Mouse (Mus musculus): Measurements from ENCODE around the gene Pebp1. TPM values are rescaled to one million over a fixed set of nuclear protein-coding genes. Genes with fewer than 3 reads are reported as not detected.

Gene Pebp1
- polyA plus RNA-seq, 1 experiment: 896 TPM

- DNase-seq (ENCODE audit: low read depth): peak; percentile 14
- TF ChIP-seq POLR2A (IDR thresholded peaks at IDR 0.05; ENCODE audit: borderline replicate concordance, extremely low read depth, insufficient read depth, insufficient read length, poor library complexity, severe bottlenecking): no peak
- TF ChIP-seq CTCF (IDR thresholded peaks at IDR 0.05; ENCODE audit: borderline replicate concordance, extremely low read depth, insufficient read depth, insufficient read length): no peak
Measured at GRCm38 (mm10) chr5:117239106-117239505, 48.3 kb downstream of the Pebp1 start.

GRCm38 (mm10) chr5:117236540-117236939 lies 50.9 kb downstream of the Pebp1 start:
- DNase-seq (ENCODE audit: low read depth): no peak
- TF ChIP-seq POLR2A (IDR thresholded peaks at IDR 0.05; ENCODE audit: borderline replicate concordance, extremely low read depth, insufficient read depth, insufficient read length, poor library complexity, severe bottlenecking) (no peak), CTCF (IDR thresholded peaks at IDR 0.05; ENCODE audit: borderline replicate concordance, extremely low read depth, insufficient read depth, insufficient read length) (no peak)

Other genes starting within 250 kb of the Pebp1 start
- gene Suds3, start 171.5 kb downstream of the Pebp1 start, polyA plus RNA-seq (2012; rRNA removed): 98.4 and 105 TPM in 2 replicates
- 24.1 and 41.3 TPM in 2 replicates for gene Taok3, start 167.5 kb downstream of the Pebp1 start, polyA plus RNA-seq (2012; rRNA removed)
- 2.5 and 2.6 TPM in 2 replicates for gene Vsig10, start 31.5 kb upstream of the Pebp1 start, polyA plus RNA-seq (2012; rRNA removed)
- 225 and 256 TPM in 2 replicates for gene Wsb2, start 69.7 kb upstream of the Pebp1 start, polyA plus RNA-seq (2012; rRNA removed)
- gene Rfc5, start 101.4 kb upstream of the Pebp1 start, polyA plus RNA-seq (2012; rRNA removed): 20.6 and 42.0 TPM in 2 replicates
- gene Ksr2, start 126.4 kb upstream of the Pebp1 start, polyA plus RNA-seq (2012; rRNA removed): 1.6 and 6.4 TPM in 2 replicates

Measured in brain, embryonic 14.5 days (tissue).